Mouse (Mus musculus) layer of hippocampus, adult 18-20 months (tissue): Measurements from ENCODE around the gene Cst3. TPM values are rescaled to one million over a fixed set of nuclear protein-coding genes. Genes with fewer than 3 reads are reported as not detected.

Source experiments
- DNase-seq, 2 experiments: peaks; one replicate each; pipeline ENCODE4 v3.0.0; 2022; ENCODE audit warnings: low spot score in 2 of 2
- long read RNA-seq: library from polyadenylated mRNA; stranded (forward); transcript quantifications from one replicate; pipeline ENCODE4 v2.0.0, GENCODE M21; 2021
- total RNA-seq, 2 experiments: library from RNA; stranded (reverse); gene quantifications; 2 replicates each; pipeline ENCODE4 v1.2.3; 2021

Gene Cst3
- 1,000 to 10,000 TPM; 2,533 to 2,626 TPM for total RNA-seq
- long read RNA-seq, transcript Cst3-201 (3 exons, 860 nt), result major isoform, 1,595 of 1,635 reads
- long read RNA-seq, partial matches to known transcripts, result 12 of 1,635 reads
- long read RNA-seq, other reads (novel, unspliced or antisense), result 25 of 1,635 reads

DNA sequence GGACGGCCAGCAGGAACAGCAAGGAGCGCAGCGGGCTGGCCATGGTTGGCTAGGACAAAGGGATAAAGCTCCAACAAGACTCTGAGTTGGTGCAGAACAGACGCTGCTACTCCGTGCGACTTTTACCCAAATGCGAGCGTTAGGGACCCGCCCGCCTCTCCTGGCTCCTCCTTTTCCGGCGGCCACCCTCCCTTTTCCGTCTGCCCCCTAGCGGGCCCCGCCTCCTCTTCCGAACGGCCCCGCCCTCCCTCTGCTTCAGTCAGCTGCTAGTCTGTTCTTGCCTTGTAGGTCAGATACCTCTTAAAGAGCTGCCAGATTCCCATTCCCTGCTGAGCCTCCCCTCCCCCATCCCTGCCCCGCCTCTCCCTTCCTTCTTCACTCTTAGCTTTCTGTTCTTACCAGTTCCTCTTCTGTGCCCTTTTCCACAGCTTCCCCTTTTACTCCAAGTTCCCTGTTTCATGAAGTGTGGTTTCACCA is at the start of gene Cst3:
Gene Cst3 (minus strand): TSS at position 358 of the 477 bp plus-strand sequence.
- peak; percentile 85 to 91 for DNase-seq

DNA sequence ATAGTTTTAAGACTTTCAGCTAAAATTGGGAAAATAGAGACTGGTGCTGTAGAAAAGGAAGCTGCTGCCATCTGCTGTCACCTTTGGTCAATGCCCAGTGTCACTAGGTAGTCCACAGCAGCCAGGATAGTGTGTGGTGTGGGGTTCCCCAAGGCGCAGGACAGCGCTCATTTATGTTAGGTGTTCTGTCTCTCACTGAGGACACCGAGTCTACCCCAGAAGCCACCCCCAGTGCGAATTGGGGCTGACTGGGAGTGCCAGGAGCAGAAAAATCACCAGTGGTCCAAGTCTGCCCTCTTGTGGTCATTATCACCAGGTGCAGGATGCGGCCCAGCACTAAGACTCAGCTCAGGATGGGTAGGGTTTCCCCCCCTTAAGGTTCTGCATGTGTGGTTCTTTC is 26.8 kb upstream of the Cst3 start:
- DNase-seq, result peak; percentile 8 to 79

DNA sequence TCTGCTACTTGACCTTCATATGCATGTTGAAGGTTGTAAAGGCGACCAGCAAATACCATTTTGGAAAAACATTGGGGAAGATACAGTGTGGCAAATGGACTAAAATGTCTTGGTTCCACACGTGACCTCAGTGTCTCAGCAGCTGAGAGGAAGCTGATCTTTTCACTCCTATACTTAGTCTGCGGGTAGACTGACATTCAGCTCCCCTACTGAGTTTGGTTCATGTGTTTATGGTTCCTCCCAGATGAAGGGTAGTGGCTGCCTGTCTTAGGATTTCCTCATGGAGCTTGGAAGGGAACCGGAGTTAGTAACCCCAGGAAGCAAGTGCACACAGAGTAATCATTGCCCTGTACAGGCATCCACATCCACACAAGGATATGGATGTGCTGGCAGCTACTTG is 24.8 kb upstream of the Cst3 start:
- no peak for DNase-seq

DNA sequence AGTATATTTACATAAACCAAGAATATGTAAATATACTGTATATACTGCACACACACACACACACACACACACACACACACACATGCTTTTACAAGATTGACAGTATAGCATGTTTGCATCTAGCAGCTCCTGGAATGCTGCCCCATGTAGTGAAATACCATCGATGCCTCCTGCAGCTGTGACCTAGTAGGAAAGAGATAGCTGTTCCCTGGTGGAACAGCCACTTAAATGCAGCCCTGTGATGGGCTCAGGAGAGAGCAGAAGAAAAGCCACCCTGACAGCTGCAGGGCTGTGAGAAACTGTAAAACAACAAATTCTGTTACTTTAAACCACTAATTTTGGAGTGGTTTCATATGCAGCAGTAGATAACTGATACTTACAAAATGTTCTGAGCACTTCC is 20.7 kb upstream of the Cst3 start:
- DNase-seq, result no peak

DNA sequence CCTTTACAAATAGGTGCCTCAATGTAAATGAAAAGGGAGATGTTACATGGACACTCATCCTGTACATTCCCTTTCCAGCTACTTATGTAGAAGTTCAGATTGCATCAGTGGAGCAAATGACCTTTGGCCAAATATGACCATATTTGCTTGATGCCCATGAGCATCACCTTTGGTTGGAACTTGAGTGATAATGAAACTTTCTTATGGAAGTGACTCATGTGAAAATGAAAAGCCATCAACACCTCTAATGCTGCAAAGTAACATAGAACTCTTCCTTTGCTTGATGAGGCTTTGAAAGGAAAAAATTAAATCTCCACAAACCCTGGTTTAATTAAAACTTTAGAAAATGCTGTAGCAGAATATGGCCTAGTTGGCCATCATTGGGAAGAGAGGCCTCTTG is 17.6 kb upstream of the Cst3 start:
- no peak for DNase-seq

DNA sequence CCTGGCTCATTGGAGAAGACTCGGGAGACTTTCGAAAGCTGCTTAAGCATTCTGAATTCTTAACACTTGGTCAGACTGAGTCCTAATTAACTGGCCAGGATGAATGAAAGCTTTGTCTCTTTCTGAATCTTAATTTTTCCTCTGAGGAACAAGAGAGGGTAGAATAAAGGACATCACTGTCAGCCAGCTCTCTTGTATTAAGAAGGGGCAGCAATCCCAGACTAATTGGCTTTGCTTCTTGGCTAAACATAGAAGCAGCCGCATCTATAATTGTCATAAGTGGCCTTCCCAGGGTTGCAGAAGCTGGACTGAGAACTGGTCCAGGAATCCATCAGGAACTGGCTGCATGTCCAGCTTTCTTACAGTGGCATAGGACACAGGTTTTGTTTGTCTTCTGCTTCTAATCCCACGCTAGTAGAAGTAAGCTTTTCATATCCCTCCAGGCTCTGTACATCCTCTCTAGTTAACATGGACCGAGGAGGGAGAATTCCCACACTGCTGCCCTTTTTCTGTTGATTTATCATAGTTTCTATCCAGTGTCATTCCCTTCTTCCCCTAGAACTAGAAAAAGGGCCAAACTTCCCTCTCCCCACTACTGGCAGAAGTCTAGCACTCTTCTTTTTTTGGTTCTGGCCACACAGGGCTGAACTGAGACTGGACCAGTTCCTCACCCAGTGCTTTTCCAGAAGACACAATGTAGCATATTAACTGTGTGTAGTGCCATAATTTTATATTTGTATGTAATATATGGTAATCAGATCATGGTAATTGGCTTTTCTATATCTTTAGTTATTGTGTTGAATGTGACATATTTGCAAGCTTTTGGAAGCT is 14.7 kb upstream of the Cst3 start:
- DNase-seq, result peak in 1 of 2 experiments; percentile 50

DNA sequence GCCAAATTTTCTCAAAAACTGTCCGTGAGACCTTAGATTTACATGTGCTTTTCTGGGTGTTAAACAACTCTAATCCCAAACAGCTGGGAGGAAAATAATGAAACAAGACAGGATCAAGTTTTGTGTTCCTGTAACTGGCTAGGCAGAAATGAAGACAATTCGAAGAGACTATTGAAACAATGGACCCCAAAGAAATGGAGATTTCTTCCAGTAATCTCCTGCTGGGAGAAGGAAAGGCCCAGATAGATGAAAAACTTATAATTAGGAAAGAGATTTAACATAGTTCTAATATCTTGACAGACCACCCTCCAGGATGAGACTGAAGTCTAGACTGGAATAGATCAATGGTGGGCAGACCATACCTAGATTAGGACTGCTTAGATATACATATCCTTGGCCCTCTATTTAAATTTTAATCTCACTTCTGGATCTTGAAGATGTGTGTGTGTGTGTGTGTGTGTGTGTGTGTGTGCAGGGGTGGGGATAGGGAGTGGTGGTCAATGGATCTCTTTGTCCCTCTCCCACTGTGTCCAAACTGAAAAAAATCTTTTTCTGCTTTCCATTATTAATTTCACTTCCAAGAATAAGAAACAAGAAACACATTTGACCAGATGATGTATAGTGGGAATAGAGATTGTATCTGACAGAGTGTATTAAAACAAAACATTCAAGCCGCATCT is 14.0 kb upstream of the Cst3 start:
- no peak for DNase-seq

DNA sequence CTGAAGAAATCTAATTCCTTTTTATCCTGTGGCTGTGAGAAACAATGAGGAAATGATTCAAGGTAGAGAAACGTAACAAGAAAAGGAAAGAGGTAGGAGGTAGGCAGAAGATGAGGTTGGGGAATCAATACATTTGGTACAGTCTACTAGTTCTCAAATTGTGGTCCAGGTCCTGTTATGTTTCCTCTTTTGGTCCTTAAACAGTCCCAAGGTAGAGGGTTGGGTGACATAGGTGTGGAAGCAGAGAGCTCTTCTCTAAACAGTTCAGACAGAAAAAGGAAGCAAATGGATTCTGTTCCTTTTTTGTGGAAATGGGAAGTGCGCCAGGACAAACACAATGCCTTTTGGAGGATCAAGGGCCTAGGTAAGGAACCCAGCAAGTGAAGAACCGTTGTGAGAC is 13.4 kb upstream of the Cst3 start:
- no peak for DNase-seq

DNA sequence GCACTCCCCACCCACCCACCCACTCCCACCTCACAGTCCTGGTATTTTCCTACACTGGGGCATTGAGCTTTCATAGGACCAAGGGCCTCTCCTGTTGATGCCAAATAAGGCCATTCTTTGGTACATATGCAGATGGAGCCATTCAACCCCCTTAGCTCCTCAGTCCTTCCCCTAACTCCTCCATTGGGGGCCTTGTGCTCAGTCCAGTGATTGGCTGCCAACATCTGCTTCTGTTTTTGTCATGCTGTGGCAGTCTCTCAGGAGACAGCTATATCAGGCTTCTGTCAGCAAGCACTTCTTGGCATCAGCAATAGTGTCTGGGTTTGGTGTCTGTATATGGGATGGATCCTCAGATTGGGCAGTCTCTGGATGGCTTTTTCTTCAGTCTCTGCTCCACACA is 9.2 kb upstream of the Cst3 start:
- no peak for DNase-seq

DNA sequence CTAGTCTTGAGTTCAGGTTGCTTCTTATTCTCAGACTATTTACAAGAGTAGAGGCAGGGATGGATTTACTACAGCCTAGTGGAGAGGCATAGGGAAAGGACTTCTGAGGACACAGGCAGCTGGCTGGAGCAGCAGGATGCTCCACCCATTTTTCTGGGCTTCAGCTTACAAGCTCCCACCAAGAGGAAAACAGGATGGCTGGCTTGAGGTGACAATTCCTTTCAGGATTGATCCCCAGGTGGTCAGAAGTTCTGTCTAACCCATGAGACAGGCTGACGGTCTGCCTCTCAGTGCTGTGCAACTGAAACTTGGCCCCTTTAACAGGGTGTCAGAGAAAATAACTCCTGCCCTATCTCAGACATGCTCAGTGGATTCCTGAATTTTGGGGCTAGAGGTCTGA is 3.7 kb upstream of the Cst3 start:
- DNase-seq, result no peak

DNA sequence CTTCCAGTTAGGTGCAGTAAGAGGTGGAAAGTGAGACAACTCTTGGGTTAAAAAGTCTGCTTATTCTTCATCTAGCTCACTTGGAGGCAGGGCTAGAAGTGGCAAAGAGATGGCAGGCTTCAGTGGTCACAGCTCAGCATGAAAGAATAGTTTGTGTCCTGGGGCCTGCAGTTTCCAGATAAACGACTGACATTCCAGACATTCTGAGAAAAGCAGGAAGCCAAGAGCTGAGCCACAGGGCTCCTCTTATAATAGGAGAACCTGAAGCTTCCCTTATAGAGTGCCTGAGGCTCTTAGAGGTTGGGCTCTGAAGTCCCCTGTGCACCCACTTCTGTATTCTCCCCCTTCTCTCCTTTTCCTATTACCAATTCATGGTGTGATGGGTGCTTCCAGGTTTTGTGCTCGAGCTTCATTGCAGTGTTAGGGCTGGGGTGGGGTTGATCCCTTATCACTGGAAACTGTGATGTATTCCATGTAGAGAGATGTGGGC is 3.2 kb upstream of the Cst3 start:
- no peak for DNase-seq

DNA sequence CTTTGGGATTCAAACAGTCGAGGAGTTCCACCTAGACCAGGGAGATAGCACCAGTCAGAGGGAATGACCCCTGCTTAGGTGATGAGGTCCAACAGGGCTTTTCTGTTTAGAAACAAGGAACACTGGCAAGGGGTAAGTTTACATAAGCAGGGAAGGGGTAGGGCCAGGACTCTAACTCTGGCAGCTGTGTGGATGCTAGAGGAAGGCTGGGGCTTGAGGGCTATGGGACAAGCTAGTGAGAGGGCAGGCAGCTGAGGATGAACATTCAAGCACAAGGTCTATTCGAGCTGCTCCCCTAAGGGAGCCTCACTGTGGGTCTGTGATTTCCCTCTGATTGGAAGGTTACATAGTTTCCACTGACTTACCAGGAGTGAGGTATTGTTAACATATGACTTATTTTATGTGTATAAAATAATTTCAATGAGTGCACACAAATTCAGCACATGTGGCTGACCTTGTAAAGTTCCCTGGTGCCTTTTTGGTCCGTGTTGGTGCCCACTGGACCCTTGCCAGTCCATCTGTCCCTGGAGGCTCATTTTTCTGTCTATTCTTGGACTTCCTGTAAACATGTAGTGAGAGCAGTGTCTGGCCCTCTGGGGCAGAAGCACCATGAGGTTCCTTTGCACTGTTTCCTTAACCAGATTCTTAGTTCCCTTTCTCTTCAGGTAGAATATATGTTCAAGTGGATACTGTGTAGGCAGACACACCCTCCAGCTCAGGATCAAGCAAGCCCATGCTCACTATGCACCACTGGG is 1.7 kb upstream of the Cst3 start:
- DNase-seq, result no peak

DNA sequence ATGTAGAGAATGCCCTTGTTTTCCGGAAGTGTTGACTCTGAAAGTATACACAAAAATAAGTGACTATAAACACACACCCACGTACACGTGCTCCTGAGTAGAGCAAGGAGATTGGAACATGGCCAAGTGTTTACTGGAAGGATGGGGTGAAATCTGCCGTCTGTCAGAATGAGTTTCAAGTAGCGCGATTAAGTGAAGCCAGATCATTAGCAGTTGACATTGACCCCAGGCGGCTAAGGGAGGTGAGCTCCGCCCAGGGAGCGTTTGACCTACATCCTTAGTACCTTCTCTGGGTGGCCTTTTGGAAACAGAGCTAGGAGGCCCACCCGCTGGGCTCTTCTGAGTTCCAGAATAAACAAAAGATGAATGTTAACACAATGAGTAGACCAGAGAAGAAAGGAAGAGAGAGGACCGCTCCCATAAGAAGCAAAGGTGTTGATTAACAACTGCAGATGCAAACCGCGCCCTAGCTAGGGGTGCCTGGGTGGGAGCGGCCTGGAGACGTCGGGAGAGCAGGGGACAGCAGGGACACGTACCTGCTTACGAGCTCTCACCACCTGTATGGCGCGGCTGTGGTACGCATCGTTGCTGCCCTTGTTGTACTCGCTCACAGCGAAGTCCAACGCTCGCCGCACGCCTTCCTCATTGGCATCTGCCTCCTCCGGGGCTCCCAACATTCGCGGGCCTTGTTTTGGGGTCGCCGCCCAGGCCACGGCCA is 716 bp downstream of the Cst3 start:
- DNase-seq, result no peak

DNA sequence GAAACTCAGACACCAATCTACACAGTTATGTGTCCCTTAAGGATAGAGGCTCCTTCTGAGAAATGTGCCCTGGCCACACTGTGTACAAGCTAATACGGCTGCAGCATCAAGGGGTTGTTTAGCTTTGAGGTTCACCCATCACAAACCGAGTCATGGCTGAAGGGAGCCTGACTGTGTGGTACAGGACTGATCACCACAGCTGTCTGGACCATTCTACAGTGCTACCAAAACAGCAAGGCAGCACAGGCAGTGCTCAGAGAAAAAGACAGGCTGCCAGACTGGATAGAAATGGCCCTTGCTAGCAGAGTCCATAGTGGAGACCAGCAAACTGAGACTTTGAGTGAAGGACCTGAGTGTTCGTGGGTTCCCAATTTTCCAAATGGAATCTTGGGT is 1.3 kb downstream of the Cst3 start:
- DNase-seq, result no peak

DNA sequence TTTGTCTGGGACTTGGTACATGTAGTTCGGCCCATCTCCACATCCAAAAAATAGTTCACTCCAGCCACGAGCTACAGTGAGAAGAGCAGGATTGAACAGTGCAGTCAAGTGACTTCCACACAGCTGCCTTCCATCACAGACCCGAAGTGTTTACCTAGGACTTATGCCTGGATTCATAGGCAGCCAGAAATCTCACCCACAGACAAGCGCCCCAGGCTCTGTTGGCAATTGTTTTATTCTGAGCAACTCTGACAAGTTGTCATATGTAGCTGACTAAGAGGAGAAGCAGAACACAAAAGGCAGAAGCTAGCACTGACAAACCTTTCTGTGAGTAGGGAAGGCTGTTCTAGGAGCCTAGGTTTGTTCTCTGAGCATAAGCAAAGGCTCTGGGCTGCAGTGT is 2.6 kb downstream of the Cst3 start:
- DNase-seq, result no peak

DNA sequence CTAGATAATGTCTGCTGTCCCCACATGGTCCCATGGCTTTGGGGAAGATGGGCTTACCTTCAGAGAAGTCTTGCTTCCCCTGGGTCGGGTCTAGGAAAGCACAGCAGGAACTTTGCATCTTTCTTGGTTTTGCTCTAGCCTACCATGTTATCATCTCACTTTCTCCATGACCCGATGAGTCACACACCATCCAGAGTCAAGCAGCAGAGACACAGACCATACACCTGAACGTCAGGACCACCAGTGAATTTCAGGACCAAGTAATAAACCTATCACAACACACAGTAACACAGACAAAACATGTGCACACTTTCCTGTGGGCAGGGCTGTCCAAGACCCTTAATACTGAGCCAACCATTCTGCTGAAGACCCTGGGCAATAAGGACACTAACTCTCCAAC is 5.0 kb downstream of the Cst3 start:
- no peak for DNase-seq

DNA sequence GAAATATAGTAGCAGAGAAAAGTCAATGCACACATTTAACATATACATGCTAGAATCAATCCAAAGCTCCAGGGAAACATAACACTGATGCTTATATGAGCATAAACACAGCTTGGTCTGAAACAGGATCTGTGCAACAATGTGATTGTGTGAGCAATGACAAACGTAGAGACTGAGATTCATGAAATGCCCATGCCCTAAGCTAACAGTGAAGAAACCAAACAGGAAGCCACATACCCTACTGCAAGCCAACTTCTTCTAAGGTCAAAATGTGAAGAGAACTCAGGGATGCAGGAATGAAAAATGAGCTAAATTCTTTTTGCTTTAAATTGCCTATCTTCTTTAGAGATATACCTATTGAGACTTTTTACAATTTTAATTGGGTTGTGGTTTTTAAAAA is 6.5 kb downstream of the Cst3 start:
- DNase-seq, result no peak

DNA sequence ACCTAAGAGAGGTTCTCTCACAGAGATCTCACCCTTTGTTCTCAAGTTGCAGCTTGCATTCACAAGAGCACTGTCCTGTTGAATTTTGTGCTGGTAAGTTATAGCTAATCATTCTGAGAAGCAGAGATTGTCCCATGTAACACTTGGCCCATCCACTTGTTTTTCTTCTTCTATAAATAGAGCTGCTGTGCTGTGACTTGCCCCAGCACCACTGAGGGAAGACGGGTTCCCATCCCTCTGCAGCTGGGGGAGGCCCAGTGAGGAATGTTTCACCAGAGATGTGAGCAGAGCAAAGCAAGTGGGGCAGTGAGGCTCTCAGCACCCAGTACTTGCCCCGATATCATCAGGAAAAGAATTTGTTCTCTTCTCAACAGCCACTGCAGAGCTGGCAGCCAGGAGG is 10.5 kb downstream of the Cst3 start, which contains the start of gene 9230104L09Rik:
Gene 9230104L09Rik (minus strand): TSS at position 73 of the 400 bp plus-strand sequence.
- DNase-seq, result no peak

DNA sequence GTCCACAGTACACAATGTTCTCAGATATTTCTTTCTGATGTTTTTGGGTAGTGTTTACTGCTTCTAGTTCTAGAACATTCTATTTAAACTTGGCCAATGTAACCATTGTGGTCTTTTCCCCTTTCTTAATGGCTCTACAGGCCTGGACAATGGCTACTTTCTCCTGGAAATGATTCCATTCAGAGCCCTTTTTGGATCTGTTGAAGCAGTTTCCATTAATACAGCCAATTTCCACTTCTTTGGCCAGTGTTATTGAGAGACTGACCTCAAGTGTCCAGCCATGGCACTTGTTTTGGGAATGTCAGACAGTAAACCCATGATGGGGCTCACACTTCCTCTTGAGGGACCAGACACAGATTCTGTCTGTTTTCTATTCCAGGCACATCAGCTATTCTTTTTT is 13.8 kb downstream of the Cst3 start:
- peak in 1 of 2 experiments; percentile 49 for DNase-seq

DNA sequence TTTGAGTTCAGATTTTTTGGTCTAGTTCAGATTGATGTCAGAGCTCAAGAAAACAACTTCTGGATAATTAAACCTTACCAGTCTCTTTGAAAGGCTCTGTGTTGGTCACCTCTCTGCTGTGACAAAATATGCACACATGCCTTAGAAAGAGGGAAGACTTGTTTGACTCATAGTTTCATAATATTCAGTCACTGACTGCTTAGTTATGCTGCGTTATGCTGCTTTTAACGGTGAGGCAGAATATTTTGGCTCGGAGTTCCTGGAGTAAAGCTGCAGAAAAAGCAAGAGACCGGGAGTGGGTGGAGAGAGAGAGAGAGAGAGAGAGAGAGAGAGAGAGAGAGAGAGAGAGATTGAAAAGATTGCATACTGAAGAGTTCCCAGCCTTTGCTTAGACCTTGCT is 14.5 kb downstream of the Cst3 start:
- no peak for DNase-seq

DNA sequence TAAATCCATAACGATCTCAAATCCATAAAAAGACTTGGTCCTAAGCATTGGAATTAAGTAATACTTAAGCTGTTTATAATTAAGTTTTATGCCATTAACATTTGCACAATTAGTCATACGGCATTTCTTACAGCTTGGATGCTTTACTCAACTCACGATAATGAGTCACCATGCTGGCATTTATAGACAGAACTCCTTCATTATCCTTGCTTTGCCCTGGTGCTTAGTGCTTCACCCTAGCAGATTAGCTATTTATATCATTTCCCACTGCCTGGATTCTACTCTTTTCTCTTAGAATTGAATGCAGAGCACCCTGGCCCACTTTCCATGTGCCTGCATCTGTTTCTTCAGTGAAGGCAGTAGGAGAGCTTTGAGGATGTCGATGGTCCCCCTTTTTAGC is 18.0 kb downstream of the Cst3 start:
- no peak for DNase-seq
